Mouse (Mus musculus) layer of hippocampus, postnatal 25 days (tissue): ENCODE data around the gene Slc35d1. TPM values are rescaled to one million over a fixed set of nuclear protein-coding genes. Genes with fewer than 3 reads are reported as not detected.

Experiments used
- total RNA-seq, 2 experiments: library from RNA; stranded (reverse); gene quantifications; 2 replicates each; pipeline ENCODE4 v1.2.3; 2021

Slc35d1 gene
- total RNA-seq, 2 experiments from 2014 or later, result 10.2 to 12.8 TPM

Other genes starting within 250 kb of the Slc35d1 start
- gene Tctex1d1, start 236.6 kb downstream of the Slc35d1 start, total RNA-seq, result under 1 TPM in 1 of 2 experiments, not detected in 1; 0.52 TPM
- gene Insl5, start 188.3 kb downstream of the Slc35d1 start, total RNA-seq, result under 1 TPM in 1 of 2 experiments, not detected in 1; 0.99 TPM
- 10 to 100 TPM; 39.6 to 46.1 TPM for gene Mier1, start 100.8 kb downstream of the Slc35d1 start, total RNA-seq
- gene Wdr78, start 100.6 kb downstream of the Slc35d1 start, total RNA-seq, result 10 to 100 TPM; 10.3 to 10.8 TPM
- not detected for gene 4921539E11Rik, start 75.7 kb upstream of the Slc35d1 start, total RNA-seq
- gene Oma1, start 98.6 kb upstream of the Slc35d1 start, total RNA-seq, result 1 to 10 TPM; 7.5 to 9.0 TPM